Mouse (Mus musculus) frontal cortex, adult (tissue): ENCODE measurements around the gene En2.

Experiments used
- ATAC-seq: cut with Nextera tagmentation; 2 replicates; pipeline ENCODE4 v1.9.2; 2017; ENCODE audit warnings: mild to moderate bottlenecking, moderate library complexity, mixed read lengths; ENCODE audit not compliant: low TSS enrichment

En2 gene

GRCm38 (mm10) chr5:28159891-28160470, 5.5 kb upstream of the En2 start:
- ATAC-seq = no peak

- ATAC-seq = no peak
These were observed 4.0 kb upstream of the En2 start for GRCm38 (mm10) chr5:28161383-28161937.

GRCm38 (mm10) chr5:28161938-28162402, 3.5 kb upstream of the En2 start:
- no peak for ATAC-seq

GRCm38 (mm10) chr5:28163926-28164325, 1.6 kb upstream of the En2 start:
- no peak for ATAC-seq

- 0 out of 2 replicates have a peak, but pooled peaks have one; percentile 15 for ATAC-seq
These were observed 1.1 kb downstream of the En2 start for GRCm38 (mm10) chr5:28166256-28167231.

- no peak for ATAC-seq
These were observed 2.2 kb downstream of the En2 start for GRCm38 (mm10) chr5:28167611-28168252.

- ATAC-seq = no peak
These were observed 3.0 kb downstream of the En2 start for GRCm38 (mm10) chr5:28168253-28169165.

- no peak for ATAC-seq
These were observed 3.8 kb downstream of the En2 start for GRCm38 (mm10) chr5:28169166-28169801.

GRCm38 (mm10) chr5:28170081-28170480, 4.6 kb downstream of the En2 start:
- ATAC-seq = no peak

GRCm38 (mm10) chr5:28170892-28171291, 5.4 kb downstream of the En2 start:
- no peak for ATAC-seq

GRCm38 (mm10) chr5:28171667-28172066, 6.2 kb downstream of the En2 start:
- ATAC-seq = no peak

GRCm38 (mm10) chr5:28172261-28172920, 6.9 kb downstream of the En2 start:
- no peak for ATAC-seq

- ATAC-seq = no peak
These were observed 7.6 kb downstream of the En2 start for GRCm38 (mm10) chr5:28172921-28173670.

GRCm38 (mm10) chr5:28173674-28174073, 8.2 kb downstream of the En2 start:
- ATAC-seq = no peak

- no peak for ATAC-seq
These were observed 8.6 kb downstream of the En2 start for GRCm38 (mm10) chr5:28174086-28174485.

- no peak for ATAC-seq
These were observed 9.5 kb downstream of the En2 start for GRCm38 (mm10) chr5:28174876-28175569.

GRCm38 (mm10) chr5:28175570-28175919, 10.1 kb downstream of the En2 start:
- ATAC-seq = no peak

GRCm38 (mm10) chr5:28176023-28176422, 10.5 kb downstream of the En2 start:
- no peak for ATAC-seq

GRCm38 (mm10) chr5:28176585-28176984, 11.1 kb downstream of the En2 start:
- ATAC-seq = no peak
